Mouse (Mus musculus): ENCODE data around the gene Kif21b.

Kif21b gene

DNA sequence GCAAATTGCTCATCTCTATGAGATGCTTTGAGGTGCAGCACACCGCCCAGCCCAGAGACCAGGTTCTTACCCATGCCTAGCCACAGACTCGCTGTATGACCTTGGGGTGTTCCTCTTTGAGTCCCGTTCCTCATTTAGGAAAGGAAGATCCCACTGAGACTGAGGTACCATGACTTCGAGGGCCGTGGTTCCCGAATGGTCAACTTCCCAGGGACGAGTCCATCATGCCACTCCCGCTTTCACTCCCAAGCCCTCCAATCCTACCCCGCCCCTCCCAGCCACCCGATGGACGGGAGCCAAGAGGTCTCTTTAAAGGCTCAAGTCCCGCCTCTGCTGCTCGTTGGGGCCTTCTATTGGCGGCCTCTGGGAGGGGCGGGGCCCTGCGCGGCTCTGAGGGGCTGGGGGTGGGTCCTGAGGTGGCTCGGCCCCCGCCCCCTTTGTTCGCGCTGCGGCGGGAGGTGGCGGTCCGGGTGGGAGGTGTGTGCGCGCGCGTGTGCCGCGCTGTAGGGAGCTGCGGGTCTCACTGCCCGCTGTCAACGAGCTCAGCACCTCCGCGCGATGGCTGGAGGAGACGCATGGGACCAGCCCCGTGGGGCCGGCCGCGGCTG, at the start of gene Kif21b:
Gene Kif21b, plus strand, starts transcription at position 439 of the 608 bp plus-strand sequence.
- DNase-seq (ENCODE audit: low spot score in 2 of 2), result peak; percentile 97 to 98

DNA sequence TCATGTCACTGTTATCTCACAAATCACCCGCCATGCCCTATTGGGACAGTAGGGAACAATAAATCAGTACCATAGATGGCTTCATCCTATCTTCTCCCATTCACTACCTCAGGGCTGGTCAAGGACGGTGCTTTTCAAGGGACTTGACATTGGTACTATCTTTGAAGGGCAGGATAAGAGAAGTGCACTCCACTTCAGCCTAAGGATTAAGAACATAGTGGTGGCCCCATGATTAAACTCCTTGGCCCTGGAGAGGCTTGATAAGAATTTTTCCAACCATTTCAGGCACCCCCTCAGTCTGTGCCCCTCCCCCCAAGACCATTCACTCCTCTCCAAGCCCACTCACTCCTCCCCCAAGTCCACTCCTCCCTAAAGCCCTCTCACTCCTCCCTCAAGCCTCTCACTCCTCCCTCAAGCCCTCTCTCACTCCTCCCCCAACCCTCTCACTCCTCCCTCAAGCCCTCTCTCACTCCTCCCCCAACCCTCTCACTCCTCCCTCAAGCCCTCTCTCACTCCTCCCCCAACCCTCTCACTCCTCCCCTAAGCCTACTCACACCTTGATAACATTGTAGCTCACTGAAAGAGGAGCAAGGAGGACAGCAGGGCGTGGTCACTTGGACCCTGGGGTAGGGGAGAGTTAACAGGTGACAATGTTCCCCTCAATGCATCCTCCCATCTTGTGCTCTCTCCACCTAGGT, 45.1 kb upstream of the Kif21b start:
- DNase-seq (ENCODE audit: low spot score in 2 of 2), result no peak

DNA sequence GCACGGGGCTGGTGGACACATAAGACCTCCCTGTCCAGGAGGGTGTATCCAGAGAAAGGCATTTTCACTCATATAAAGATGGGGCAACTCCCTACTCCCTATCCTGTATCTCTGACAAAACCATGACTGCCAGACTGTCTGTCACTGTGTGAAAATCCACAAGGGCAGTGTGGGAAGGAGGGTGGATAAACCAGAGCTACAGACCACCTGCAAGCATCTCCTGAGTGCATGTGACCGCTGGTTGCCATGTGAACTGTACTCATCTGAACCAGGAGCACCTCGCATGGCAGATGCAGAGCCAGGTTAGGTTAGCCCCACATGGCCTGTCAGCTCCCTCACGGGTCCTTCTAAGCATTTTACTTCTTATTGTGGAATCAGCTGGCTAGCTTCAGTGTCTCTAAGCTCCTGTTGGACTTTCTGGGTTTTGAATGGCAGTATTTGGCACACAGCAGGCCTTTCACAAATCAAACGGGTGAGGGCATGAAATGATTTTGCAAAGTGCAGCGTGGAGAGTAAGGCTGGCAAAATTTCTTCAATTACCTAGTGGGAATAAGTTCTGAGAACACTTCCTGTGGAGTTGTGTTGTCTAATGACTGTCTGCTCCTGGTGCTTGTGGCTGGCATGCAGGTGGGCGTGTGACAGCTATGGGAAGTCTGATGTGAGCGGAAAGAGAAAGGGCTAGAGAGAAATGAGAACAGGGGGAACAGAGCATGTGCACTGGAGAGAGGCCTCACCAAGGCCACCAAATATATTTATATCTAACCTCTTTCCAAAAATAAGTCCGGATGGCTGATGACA, 41.6 kb upstream of the Kif21b start:
- no peak for DNase-seq (ENCODE audit: low spot score in 2 of 2)

DNA sequence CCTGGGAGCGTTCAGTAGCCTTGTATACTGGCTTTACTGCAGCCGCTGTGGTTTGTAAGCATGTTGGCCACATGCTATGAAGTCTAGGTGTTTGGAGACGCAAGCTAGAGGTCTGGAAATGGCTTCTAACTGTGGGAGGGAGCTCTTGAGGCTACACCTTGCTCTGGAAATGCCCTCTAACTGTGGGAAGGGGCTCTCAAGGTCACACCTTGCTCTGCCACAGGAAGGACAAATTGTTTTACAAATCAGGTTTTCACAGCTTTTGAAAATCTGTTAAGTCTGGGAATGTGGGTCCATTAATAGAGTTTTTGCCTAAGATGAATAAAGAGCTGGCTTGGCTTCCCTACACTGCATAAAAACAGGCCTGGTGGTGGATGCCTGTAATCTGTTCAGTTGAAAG, 37.5 kb upstream of the Kif21b start:
- DNase-seq (ENCODE audit: low spot score in 2 of 2), result no peak

DNA sequence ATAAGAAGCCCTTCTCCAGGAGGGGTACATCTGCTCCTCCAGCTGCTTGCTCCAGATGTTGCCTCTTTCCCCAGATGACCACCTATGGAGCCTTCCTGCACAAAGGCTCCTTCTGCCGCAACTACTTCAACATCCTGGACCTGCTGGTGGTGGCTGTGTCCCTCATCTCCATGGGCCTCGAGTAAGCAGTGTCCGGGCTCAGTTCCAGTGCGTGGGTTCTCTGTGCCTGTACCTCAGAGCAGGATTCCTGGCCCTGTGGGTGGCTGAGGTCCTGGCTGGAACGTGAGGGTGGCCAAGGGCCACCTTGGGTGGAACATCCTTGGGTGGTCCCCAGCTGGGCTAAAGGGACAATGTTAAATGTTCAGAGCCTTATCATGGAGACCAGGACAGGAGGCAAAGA, 36.4 kb upstream of the Kif21b start:
- DNase-seq (ENCODE audit: low spot score in 2 of 2), result no peak

DNA sequence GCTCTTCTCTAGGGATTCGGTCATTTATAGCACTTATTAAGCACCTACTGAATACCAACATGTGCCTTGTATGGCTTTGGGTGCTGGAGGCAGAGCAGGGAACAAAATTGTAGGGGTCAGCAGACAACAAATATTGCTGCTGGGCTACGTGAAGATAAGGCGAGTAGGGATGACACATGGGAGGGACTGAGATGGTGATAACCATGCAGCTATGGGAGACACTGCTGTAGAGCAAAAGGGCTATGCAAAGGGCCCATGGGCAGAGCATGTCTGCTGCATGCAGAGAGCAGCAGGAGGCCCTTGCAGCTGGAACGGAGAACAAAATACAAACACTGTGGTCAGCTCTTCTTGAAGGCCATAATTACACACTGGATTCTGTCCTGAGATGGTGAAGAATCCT, 29.1 kb upstream of the Kif21b start:
- DNase-seq (ENCODE audit: low spot score in 2 of 2), result no peak

DNA sequence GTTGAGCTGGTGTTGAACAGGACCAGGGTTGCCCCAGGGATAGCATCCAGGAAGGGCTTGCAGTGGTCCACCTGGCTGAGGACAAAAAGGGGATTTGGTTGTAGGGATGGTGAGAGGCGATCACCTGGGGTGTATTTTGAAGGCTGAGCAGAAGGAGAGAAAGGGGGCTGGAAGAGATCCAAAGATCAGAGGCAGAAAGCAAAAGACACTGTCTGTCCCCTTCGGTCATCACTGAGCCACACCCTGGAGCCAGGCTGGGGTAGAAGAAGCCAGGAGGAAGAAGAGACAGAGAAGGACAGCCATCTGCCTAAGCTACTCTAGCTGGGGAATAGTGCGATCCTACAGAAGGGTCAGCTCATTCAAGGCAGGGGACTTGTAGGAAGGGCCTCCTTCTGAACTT, 28.6 kb upstream of the Kif21b start:
- no peak for DNase-seq (ENCODE audit: low spot score in 2 of 2)

DNA sequence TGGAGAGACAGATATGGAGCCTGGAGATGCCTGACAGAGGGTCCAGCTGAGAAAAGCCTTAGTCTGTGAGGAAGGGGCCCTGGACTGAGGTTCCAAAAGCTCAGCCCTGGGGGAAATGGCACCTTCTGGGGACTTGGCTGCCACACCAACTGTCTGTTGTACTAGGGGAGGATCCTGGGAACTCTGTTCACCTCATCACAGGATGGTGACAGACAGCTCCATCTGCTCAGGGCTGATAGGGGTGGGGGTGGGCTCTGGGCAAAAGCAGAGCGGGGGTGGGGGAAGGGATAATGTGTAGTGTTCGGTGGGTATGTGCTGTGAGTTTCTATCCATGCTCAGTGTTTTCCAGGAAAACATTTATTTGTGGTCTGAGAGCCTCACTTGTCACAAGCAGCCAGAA, 28.2 kb upstream of the Kif21b start:
- no peak for DNase-seq (ENCODE audit: low spot score in 2 of 2)

DNA sequence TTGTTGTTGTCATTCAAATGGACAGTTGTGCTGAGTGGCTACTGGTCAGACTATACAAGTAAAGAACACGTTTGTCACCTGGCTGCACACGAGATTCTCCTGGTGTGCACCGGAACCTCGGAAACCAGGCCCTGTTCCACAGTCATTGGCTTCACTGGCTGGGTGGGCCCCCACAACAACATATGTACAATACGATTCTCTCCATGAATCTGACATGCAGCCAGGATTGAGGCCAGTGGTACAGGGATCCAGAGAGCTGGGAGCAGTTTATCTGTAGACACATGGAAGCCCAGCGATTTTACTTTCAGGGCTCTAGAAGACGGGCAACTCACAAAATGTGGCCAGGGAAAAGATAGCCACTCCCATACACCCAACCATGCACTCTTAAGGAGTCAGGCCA, 27.5 kb upstream of the Kif21b start:
- DNase-seq (ENCODE audit: low spot score in 2 of 2), result no peak

DNA sequence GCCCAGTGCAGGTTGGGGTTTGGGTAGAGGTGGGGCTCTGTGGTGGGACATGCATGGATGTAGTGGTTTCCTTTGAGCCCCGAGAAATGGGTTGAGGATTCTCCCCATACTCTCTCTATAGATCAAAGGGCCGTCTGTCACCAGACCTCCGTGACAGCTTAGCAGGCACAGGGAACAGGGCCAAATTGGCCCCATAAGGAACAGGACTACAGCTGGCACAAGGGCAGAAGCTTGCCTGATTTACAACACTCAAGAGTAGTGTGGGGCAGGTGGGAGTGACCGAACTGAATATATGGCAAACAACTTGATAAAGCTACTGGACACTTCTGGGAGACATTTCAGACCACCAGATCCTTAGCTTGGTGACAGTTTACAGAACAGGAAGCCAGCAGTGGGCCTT, 26.4 kb upstream of the Kif21b start:
- DNase-seq (ENCODE audit: low spot score in 2 of 2), result no peak

DNA sequence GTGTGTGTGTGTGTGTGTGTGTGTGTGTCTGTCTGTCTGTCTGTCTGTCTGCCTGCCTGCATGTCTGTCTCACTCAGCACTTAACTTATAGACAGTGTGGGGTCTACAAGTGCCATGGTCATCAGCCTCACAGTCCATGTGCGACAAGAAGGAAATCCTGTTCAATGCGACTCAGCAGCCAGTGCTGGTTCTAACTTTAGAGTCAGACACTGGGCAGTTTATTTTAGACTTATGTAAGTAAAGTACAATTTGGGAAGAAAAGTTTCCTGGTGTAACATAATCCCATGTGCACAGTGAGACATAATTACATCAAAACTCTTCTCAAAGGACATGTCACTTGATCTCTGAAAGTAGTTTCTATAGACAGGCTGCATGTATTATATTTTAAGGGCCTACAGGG, 21.7 kb upstream of the Kif21b start:
- peak in 1 of 2 experiments; percentile 28 for DNase-seq (ENCODE audit: low spot score in 2 of 2)

DNA sequence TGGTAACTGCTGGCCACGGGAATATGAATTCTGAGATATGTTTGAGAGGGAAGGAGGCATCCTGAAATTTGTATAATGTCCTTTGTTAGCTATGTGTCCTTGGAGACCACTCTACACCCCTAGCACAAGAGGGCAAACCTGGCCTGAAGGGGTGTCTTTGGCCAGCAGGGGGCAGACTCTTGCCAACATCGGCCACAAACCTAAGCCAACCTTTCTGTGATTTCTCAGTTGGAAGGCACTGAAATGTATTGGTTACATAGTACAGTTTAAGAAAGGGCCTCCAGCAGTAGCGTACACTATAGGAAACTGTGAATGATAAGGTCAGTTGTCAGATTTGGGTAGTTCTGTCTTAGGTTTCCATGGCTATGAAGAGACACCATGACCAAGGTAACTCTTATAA, 15.0 kb upstream of the Kif21b start:
- peak in 1 of 2 experiments; percentile 72 for DNase-seq (ENCODE audit: low spot score in 2 of 2)

DNA sequence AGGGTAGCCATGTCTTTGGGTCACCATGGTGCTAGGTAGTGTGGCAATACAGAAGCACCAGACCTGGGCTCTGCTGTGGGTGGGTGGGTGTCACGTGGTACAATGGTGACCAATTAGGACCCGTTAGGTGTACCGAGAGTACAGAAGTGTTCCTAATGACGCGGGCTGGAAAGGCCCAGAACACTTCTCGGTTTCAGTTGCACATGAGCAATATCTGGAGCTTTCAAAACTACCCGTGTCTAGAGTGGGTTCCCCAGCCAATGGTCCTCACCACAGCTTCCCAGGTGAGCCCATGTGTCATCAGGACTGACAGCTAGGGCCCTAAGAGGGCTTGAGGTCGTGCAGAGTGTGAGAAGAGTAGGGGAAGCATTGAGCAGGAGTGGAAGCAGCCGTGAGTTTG, 14.1 kb upstream of the Kif21b start:
- no peak for DNase-seq (ENCODE audit: low spot score in 2 of 2)

DNA sequence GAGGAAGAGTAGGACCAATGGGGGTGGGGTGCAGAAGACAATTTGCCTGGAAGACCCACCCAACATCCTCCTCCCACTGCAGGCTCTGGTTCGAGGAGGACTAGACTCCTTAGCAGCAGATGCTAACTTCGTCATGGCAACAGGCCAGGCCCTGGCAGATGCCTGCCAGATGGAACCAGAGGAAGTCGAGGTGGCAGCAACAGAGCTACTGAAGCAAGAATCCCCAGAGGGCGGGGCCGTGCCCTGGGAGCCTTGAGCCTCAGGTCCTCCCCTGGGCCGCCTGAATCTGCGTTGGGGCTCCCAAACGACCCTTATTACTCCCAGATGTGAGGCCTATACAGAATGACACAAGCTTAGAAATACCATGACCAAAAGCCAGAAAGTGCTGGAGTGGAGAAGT, 12.3 kb upstream of the Kif21b start:
- DNase-seq (ENCODE audit: low spot score in 2 of 2), result peak; percentile 89 to 91

DNA sequence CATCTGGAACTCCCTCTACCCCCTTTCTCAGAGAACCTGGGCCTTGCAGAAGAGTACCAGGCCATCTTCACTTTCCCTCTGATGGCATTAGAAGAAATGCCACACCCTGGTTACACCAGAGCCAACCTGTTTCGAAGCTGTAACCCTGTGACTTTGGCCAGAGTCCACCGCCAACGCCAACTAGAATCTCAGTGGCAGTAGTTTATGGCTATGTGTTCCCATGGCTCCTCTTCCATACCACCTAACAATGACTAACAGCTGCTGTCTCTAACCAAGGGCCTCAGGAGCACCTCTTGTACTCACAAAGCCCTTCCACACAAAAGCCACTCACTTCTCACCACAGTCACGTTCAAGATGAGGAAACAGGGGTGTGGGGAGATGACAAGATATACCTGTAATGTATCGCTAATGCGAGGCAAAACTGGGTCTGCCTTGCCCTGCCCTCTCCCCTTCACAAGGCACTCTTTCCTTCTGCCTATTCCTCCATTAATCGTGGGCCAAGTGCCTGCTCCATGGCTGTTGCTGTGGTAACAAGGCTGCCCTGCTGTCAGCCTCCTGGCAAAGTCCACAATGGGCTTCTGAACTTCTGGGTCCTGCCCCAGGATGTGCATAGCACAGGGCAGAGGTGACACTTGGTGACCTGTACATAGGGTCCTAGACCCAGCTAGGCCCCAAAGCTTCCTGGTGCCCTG, 11.5 kb upstream of the Kif21b start:
- DNase-seq (ENCODE audit: low spot score in 2 of 2), result peak in 1 of 2 experiments; percentile 32

DNA sequence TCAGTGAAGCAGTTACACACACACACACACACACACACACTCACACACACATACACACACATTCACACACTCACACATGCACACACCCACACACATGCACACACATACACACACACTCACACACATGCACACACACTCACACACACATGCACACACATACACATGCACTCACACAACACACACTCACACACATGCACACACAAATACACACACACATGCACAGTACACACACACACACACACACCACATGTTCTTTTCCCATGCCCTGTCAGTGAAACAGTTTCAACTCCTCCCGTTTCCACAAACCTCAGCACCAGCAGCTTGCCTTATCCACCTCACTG, 11.0 kb upstream of the Kif21b start:
- no peak for DNase-seq (ENCODE audit: low spot score in 2 of 2)

DNA sequence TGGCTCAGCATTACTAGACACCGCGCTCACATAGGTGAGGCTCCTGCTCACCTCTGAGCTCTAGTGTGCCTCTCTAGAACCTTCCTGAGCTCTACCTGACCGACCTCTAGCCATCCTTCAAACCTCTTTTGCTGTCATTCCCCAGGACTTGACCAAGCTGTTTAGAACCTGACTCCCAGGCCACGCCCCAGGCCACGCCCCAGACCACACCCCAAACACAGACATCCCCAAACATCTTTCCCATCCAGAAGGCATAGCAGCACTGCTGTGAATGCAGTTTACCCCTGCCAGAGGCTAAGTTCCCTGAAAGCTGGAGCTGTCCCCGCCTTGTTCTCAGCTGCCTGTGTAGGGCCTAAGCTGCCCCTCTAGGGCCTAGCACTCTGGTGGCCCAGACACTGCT, 10.4 kb upstream of the Kif21b start:
- no peak for DNase-seq (ENCODE audit: low spot score in 2 of 2)

DNA sequence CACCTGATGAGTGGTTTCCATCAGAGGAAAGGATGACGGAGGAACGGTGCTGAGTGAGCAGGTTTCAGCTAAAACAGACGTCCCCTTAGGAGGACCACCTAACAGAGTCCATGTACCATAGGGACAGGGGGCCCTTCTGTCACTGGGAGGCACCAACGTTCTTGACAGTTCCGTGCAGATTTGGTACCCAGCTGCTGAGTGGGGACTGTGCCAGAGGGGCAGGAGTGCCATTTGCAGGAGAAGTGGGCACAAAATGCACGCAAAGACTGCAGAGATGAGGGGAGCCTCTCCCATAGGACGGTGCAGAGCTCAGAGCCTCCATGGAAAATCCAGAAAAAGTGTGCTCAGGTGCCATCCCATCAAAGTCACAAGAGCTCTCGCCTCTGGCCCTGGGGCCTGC, 9.2 kb upstream of the Kif21b start:
- no peak for DNase-seq (ENCODE audit: low spot score in 2 of 2)

DNA sequence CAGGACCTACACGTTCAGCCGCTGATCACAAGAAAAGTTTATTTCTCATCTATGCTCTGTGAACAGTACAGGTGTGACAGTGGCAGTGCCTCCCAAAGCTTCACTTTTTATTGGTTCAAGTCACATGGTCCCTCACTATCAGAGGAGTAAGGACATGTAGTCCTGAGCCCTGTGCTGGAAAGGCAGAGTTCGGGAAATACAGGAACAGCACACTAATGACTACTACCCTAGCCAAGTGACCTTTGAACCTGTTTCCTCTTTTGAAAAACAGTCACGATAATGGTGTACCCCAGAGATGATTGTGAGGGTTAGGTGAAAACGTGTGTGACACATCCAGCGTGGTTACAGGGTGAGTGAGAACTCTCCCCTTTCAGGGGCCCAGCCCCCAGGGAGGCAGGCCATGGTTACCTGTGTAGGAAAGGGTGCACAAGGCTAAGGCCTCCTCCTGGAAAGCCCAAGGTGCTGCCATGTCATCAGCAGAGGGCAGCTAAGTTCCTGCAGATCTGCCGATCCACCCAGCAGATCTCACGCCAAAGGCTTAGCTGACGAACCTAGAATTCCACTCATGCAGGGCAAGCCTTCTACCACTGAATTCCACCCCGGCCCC, 4.9 kb upstream of the Kif21b start:
- DNase-seq (ENCODE audit: low spot score in 2 of 2), result no peak

DNA sequence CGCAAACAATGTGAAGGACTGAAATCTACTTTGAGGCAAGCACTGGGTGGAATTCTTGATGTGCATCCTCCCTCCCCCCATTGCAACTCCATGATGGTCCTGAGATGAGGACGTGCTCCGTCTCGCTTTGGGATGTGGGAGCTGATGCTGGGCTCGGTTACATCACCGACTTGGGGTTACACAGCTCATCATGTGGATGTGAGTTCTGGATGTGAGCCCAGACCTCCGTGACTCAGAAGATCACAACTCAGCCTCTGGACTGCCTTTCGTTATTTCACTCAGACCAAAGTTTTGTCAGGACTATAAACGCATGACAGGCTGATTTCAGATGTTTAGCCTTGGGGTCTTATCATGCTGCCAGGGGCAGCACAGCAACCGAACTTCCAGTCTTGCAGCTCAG, 4.3 kb upstream of the Kif21b start:
- no peak for DNase-seq (ENCODE audit: low spot score in 2 of 2)

DNA sequence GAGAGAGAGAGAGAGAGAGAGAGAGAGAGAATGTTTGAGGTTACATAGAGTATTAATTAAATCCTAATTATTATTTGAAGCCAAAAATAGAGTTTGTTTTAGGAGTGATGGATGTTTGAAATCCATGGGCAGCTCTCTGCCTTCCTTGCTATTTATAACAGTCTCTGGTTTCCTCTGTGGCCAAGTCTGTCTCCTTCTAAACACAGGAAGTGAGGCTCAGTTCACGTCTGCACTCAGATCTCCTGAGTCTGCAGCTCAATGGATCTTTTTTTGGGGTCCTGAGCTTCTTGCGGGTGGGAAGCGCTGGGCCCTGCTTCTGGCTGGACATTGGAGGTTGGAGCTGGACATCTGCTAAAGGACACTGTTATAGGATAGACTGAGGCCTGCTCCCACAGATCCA, 3.3 kb upstream of the Kif21b start:
- peak in 1 of 2 experiments; percentile 59 for DNase-seq (ENCODE audit: low spot score in 2 of 2)

DNA sequence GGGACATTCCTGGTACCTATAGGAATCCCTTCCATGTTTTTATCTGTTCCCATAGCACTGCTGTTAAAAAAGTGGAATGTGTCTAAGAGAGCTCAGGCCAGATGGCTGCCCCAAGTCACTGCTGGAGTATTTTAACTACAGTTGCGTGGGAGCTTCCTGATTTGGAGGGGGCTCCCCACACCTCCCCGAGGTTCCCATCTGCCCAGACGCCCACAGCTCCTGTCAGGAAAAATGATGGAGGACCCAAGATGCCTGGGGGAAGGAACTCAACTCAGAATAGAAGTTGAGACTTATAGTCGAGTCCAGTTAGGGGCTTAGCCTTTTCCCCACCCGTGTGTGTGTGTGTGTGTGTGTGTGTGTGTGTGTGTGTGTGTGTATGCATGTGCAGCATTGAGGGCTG, 2.8 kb upstream of the Kif21b start:
- peak; percentile 82 to 92 for DNase-seq (ENCODE audit: low spot score in 2 of 2)
